Mouse (Mus musculus) cerebellum, adult 9-10 months (tissue): ENCODE data around the gene Nr1i3.
"Not testable (repeated sequence)": the region's sequence is repeated elsewhere in the genome, so short reads cannot be mapped to it uniquely, and the experiment has no call there.

Source experiments
- DNase-seq: peaks from one replicate; pipeline ENCODE4 v3.0.0; 2022

The Nr1i3 gene

DNA sequence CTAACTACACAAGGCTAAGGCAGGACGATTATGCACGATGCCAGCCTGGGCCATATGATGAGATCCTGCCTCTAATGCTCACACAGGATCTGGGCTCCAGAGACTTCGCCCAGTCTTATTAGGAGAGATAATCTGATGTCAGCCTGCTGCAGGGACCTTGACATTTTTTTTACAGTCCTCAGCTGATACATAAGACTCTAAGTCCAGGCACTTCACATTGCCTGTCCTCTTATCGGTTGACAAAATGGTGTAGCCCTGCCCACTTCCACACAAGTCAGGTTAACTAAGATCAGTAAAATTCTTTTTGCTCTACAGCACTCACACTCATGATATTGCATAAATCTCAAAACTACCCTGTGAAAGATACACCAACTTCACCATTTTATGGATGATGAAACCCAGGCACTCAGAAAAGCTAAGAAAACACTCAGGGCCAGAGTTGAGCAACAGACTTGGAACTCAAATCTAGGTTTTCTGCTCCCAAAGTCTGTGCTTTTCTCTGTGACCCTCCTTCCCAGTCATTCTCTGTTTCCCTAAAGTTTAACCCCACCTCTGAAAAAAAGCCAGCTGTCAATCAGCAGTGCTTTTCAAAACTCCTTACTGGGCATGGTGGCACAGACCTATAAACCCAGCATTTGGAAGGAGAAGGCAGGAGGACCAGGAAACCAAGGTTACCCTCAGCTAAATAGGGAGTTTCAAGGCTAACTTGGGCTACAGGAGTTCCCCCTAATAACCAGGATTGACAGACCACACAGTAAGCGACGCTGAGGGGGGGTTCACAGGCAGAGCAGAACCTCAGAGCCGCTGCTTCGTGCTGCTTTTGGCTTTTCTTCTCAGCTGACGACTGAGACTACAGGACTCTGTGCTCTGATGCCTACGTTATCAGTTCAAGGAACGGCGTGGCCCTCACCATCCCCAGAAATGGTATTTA lies 19.3 kb downstream of the Nr1i3 start:
- no peak for DNase-seq

DNA sequence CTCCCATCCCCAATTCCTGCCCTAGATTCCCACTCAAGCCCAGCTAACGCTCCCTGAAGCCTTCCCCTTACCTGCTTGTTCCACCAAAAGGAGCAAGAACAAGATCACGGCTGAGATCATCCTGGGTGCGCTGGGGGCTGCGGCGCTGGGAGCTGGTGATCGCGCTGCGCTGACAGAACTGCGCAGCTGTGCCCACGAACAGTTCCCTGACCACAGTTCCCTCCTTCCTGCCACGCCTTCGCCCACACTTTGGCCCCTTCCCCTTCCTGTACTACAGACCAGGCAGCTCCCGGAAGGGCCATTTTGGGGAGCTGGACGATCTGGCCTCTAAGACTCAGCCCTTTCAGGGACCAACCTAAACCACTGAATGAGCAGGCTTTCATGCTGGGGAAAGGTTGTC lies 20.4 kb downstream of the Nr1i3 start, which contains the start of gene Fcer1g:
Fcer1g (minus strand) TSS at position 240 of the 400 bp plus-strand sequence.
- no peak for DNase-seq

- no peak for DNase-seq
Measured at GRCm38 (mm10) chr1:171234538-171234937, 20.8 kb downstream of the Nr1i3 start.

DNA sequence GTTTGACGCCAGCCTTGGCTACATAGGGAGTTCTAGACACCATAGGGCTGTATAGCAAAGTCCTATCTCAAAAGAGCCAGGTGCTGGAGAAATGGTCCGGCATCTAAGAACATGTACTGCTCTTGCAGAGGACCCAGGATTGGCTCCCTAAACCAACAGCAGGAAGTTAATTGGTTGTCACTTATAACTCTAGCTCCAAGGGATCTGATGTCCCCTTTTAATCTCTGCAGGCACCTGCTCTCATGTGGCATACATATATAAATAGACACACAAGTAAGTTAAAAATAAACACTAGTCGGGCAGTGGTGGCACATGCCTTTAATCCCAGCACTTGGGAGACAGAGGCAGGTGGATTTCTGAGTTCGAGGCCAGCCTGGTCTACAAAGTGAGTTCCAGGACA lies 22.0 kb downstream of the Nr1i3 start:
- no peak for DNase-seq

GRCm38 (mm10) chr1:171237438-171237837 lies 23.7 kb downstream of the Nr1i3 start:
- DNase-seq: no peak

DNA sequence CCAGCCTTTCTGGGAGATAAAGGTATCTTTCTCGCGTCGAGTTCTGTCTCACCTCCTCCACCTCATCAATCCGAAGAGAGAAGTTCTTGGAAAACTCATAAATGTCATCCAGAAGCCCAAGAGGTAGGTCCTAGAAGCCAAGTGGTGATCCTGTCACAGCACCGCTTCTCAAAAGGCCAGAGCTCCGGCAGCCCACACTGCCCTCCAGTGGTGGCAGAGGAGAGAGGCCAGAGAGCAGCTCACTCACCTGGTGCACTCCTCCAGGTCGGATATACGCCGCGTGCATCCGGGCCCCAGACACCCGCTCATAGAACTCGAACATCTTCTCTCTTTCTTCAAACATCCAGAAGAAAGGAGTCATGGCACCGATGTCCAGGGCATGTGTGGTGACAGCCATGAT lies 24.7 kb downstream of the Nr1i3 start:
- DNase-seq: no peak

- no peak for DNase-seq
Measured at GRCm38 (mm10) chr1:171239992-171240744, 26.4 kb downstream of the Nr1i3 start.

- DNase-seq: no peak
Measured at GRCm38 (mm10) chr1:171240911-171241310, 27.1 kb downstream of the Nr1i3 start.

GRCm38 (mm10) chr1:171241952-171242351 lies 28.2 kb downstream of the Nr1i3 start:
- not testable (repeated sequence) for DNase-seq

GRCm38 (mm10) chr1:171245353-171245752 lies 31.6 kb downstream of the Nr1i3 start:
- no peak for DNase-seq

- DNase-seq: peak; percentile 98
Measured at GRCm38 (mm10) chr1:171246709-171247452, 33.1 kb downstream of the Nr1i3 start.

DNA sequence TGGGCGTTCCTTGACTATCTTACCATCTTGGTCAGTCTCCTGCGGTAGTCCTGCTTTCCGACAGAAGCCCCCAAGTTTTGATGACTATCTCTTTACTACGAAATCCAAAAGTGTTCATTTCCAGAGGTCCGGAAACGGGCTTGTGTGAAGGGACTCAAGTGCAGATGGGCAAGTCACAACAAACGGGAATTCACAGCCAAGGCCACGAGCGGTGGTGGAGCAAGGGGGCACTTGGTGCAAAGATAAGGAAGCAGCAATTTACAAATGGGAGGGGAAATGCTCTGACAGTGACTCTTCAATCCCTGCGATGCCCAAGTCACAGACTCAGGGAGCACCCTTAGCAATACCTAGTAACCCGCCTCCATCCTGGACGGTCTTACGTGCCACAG lies 33.7 kb downstream of the Nr1i3 start:
- no peak for DNase-seq

GRCm38 (mm10) chr1:171247916-171248315 lies 34.1 kb downstream of the Nr1i3 start:
- DNase-seq: peak; percentile 55

- DNase-seq: peak; percentile 47
Measured at GRCm38 (mm10) chr1:171248386-171249226, 34.8 kb downstream of the Nr1i3 start.

DNA sequence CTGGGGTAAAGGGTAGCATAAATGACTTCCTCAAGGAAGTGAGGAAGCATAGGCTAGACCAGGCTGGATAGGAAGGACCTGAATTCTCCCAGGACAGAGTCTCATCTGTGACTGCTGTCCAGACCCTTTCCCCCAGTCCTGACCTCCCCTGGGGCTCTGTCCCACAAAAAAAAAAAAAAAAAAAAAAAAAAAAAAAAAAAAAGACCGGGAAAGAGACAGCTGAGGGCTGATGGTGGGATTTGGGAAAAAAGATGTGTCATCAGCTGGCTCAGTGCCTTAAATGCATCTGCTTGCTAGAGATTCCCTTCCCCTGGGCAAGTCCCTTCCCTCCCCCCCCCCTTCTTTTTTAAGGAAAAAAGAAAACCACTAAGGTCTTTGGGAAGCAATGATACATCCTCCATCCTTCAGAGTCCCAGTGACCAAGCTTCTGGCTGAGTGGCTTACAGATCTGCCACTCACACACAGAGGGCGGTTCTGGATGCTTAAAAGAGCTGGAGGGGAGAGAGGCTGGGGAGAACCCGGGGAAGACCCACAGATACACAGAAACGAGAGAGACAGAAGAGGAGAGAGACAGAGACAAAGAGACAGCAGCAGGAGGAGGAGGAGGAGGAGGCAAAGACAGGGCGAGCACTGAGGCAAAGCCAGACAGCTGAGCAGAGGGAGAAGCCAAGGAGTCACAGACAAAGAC lies 36.3 kb downstream of the Nr1i3 start, which contains the start of gene Adamts4:
Adamts4 (plus strand) TSS at position 509 of the 688 bp plus-strand sequence.
- no peak for DNase-seq

GRCm38 (mm10) chr1:171250680-171251593 lies 37.2 kb downstream of the Nr1i3 start, which contains the start of gene Ndufs2:
TSS of gene Ndufs2 (minus strand) at chr1:171251388.
- no peak for DNase-seq

GRCm38 (mm10) chr1:171251594-171252324 lies 38.0 kb downstream of the Nr1i3 start:
- no peak for DNase-seq

DNA sequence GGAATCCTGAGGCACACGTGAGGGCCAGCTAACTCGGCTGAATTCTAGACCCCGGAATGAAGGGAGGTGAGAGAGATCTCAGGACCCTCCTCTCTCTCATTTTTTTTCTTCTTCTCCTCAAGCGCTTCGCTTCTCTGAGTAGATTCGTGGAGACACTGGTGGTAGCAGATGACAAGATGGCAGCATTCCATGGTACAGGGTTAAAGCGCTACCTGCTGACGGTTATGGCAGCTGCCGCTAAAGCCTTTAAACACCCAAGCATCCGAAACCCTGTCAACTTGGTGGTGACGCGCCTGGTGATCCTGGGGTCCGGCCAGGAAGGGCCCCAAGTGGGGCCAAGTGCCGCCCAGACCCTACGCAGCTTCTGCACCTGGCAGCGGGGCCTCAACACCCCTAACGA lies 38.6 kb downstream of the Nr1i3 start:
- no peak for DNase-seq

DNA sequence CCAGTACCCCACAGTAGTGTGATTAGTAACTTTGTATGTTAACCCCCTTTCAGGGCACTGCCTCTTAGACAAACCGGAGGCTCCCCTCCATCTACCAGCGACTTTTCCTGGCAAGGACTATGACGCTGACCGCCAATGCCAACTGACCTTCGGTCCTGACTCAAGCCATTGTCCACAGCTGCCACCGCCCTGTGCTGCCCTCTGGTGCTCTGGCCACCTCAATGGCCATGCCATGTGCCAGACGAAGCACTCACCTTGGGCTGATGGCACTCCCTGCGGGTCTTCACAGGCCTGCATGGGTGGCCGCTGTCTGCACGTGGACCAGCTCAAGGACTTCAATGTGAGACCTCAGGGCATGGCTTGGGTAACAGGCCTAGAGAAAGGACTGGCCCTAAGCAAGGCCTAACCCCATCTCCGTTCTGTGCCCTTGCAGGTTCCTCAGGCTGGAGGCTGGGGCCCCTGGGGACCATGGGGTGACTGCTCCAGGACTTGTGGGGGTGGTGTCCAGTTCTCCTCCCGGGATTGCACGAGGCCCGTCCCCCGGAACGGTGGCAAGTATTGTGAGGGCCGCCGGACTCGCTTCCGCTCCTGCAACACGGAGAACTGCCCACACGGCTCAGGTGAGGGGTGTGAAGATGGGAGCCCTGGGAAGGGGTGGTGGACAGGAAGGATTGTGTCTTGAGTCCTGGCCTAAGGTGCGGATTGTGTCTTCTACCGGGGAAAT lies 42.5 kb downstream of the Nr1i3 start:
- no peak for DNase-seq
